Mouse (Mus musculus) frontal cortex, postnatal 25 days (tissue): ENCODE data around the gene Prg3.

Experiments
- DNase-seq, 2 experiments: peaks; one replicate each; pipeline ENCODE4 v3.0.0; 2022; ENCODE audit warnings: low spot score in 2 of 2

Prg3 gene

GRCm38 (mm10) chr2:84996376-84996775 is 8.4 kb downstream of the Prg3 start:
- no peak for DNase-seq

GRCm38 (mm10) chr2:84999486-85000181 is 11.6 kb downstream of the Prg3 start:
- no peak for DNase-seq

GRCm38 (mm10) chr2:85001497-85001896 is 13.5 kb downstream of the Prg3 start:
- no peak for DNase-seq

DNA sequence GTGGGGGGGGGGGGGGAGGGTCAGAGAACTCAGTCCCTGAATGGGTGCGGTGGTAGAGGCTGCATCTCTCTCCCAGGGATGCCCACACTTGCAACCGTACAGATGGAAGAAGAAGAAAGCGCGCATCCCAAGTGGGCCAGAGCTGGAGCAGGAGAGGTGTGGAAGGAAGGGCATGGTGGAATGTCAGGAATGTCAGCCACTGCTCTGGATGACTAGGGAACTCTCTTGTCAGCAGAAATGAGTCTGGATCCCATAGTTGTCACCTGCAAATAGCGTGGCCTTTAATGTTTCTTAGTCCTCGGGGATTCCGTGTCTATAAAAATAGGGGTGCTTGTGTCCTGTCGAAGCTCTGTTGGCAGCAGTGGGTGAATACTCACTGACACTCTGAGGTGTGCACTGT is 14.6 kb downstream of the Prg3 start:
- no peak for DNase-seq

- DNase-seq, result peak in 1 of 2 experiments; percentile 9
These were observed 16.3 kb downstream of the Prg3 start for GRCm38 (mm10) chr2:85004341-85004740.

DNA sequence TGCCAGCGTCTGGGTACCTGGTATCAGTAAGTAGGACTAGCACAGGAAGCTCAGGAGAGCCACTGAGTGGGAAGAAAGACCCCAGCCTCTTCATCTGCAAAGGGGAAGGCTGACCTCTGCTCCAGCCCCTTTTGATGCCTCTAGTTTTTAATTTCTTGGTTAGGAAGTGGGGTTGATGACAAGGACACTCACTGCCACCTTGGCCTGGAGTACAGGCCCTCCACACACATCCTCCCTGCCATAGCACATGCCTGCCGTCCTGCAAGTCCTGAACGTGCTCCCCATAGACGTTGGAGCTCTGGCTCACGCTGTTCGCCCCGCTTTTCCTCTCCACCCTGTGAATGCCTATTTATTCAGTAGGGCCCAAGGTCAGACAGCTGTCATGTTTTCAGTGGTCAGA is 18.6 kb downstream of the Prg3 start:
- DNase-seq, result no peak

GRCm38 (mm10) chr2:85007729-85008128 is 19.7 kb downstream of the Prg3 start:
- no peak for DNase-seq

DNA sequence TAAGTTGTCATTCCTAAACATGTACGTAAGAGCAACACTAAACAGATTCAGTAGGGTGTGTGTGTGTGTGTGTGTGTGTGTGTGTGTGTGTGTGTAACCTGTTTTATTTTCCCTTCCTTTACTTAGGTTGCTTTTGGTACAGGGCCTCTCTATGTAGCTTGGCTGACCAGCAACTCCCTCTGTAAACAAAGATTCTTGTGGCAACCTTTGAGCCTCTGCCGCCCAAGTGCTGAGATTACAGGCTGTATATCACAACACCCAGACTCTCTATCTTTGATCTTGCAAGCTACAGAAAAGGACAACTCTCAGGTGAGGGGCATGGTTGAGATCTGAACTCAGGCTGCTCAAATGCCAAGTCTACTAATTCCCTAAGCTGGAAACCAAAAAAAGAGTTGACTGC is 21.2 kb downstream of the Prg3 start:
- DNase-seq, result no peak

DNA sequence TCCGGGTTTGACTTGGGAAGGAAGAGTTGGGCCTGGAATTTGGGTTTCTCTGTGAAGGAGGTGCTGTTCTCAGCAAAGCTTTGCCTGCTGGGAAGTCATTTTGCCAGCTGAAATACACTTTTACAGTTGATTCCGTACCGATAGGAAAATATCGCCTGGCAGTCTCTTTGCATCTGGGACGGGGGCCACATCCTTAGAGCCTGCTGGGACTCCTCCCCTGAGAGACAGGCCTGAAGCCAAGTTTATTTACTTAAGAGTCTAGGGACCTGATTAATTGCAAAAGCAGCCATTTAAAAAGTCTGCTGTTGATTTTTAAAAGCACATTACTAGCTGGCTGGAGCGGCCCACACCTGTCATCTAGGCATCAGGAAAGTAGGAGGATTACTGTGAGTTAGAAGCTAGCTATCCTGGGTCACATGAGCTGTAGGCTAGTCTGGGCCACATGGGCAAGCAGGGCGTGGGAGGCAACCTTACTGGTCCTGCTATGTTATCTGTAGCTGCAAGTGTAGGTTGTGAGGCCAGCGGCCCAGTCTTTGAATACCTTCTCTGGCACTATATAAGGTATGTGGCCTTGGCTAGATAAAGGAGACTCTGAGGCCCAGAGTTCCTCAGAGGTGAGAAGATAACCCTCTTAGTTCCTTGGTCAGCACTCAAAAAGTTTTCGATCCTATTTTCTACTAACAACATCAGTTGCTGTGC is 24.0 kb downstream of the Prg3 start:
- DNase-seq, result no peak

- no peak for DNase-seq
These were observed 24.7 kb downstream of the Prg3 start for GRCm38 (mm10) chr2:85012679-85013078.

DNA sequence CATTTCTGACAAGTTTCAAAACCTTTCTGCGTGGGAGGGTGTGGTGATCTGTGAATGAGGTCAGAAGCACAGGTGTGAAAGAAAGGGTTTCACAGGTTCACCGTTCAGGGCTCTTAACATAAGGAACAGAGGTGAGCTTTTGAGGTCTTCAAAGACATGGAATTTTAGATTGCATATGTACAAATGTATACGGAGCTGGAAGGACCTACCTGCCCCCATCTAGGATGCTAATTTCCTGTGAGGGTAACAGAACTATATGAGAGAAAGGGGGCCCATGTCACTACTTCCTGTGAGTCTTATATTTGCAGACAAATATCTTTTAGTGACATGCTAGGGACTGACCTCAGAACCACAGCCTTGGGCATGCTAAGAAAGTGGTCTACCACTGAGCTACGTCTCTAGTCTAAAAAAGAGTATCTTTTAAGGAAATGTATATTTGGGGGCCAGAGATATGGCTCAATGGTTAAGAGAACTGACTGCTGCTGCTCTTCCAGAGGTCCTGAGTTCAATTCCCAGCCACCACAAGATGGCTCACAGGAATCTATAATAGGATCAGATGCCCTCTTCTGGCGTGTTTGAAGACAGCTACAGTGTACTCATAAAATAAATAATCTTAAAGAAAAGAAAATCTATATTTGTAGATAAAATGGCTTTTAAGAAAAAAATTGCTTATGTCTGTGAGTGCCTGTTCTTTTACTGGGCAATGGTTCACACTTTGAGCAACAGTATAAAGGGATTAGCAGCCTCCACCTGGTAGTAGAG is 26.0 kb downstream of the Prg3 start:
- DNase-seq, result no peak

- no peak for DNase-seq
These were observed 26.6 kb downstream of the Prg3 start for GRCm38 (mm10) chr2:85014588-85014982.

DNA sequence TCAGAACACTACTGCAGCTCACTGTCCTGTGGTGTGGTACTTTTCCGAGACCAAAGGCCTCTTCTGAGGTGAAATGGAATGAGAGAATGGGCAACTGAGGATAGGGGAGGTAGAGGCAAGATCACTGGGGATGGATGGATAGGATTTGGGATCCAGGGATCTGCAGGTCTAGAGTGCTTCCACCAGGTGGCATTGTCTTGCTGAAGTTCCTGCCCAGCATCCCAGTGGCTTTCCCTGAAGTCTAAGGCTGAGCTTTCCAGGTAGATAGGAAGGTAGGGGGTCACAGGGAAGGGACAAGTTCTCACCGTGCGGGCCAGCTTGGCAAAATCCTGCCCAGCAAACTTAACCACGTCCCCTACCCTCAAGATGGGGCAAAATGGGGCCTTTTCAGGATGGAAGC is 34.0 kb downstream of the Prg3 start:
- DNase-seq, result no peak

DNA sequence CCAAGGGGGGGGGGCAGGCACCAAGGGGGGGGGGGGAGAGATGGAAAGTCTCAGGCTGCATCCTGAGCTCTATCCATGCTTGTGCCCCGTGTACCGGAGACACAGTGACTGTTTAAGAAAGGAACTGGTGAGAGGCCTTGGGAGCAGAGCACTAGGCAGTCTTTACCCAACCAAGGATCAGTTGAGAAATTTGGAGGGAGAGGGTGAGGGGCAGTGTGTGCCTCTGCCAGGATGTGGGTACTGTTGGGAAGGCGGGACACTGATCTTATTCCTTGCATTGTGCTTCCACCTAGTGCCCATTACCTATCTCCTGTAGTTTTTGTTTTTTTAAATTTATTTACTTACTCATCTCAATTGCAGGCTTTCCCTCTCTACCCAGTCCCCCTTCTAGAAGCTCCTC is 38.2 kb downstream of the Prg3 start:
- DNase-seq, result no peak

DNA sequence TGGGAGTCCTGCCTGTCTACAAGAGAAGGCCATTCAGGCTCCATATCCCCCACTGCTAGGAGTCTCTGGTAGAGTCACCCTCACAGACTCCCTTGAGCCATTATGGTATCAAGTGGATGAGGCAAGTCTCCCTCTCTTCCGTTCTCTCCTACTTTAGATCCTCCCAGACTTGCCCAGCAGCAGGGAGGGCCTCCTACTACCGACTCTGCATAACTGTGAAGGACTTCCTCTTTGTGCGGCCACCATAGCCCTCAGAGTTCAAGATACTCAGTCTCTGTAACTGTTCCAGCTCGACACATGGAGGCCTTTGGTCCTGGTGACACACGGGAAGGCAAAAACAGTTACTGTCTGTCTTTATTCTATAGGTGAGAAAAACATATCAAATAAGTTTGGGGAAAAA is 39.3 kb downstream of the Prg3 start:
- DNase-seq, result no peak

- no peak for DNase-seq
These were observed 41.9 kb downstream of the Prg3 start for GRCm38 (mm10) chr2:85029897-85030296.

DNA sequence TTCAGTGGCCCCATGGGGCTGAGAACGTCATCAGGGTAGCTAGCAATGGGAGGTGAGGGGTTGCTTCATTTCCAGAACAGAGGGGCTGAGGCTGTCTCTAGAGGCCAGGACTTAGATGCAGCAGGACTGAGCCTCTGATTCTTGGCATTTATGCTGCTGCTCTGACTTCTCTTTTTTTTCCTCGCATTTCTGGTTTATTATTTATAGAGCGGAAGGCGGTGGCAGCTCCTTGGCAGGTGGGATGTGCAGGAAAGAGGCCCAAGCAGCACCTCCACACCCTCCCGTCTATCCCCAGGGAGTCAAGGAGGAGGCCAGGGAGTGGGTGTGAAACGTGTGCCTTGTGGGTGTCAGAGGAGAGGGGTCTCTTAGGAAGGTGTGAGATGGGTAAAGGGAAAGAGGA is 43.0 kb downstream of the Prg3 start:
- DNase-seq, result no peak

DNA sequence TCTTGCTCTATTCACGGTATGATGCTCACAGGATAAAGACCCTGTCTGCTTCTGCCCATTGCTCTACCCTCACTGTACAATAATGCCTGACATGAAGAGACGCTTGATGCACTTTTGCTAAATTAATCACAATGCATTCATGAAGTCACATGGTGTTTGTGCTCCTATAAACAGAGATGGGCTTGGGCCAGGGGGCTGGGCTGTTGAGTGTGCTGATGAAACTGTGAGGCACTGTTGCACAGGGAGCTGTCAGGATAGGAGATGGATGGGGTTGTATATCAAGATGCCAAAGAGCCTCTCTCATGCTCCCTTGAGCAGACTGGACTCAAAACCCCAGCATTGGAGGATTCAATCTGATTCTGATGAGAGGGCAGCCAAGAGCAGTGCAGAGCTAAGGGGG is 45.1 kb downstream of the Prg3 start:
- DNase-seq, result no peak

DNA sequence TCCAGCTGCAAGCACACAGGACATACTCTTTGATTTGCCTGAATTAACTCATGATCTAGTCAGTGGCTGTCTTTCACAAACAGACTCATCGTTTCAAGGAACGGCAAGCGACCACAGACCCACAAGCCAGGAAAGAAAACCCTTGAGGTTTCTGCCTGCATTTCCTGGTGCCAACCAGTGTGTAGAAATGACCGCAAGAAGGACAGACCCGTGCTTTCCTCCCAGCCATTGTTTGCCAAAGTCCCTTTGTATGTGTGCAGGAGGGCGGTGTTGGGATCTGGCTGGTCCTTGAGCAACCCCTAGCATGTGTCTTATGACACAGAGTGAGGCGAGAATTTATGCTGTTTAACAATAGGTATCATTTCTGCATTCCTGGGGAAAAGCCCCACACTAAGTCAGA is 46.2 kb downstream of the Prg3 start:
- DNase-seq, result no peak

GRCm38 (mm10) chr2:85036507-85037046 is 48.6 kb downstream of the Prg3 start:
- DNase-seq, result no peak

GRCm38 (mm10) chr2:85037047-85038026 is 49.3 kb downstream of the Prg3 start, which contains the start of the genes Ssrp1 and P2rx3:
Gene Ssrp1, plus strand, starts transcription at chr2:85037234.
Gene P2rx3, minus strand, starts transcription at chr2:85037462.
- DNase-seq, result peak; percentile 78 to 91
